Mouse (Mus musculus): ENCODE results near the gene Copa. TPM values are rescaled to one million over a fixed set of nuclear protein-coding genes. Genes with fewer than 3 reads are reported as not detected.

Copa gene
- total RNA-seq, 2 experiments from 2014 or later: 143 to 144 TPM

Other genes starting within 250 kb of the Copa start
- 1 to 10 TPM; 2.0 to 2.2 TPM for gene Cd84, start 242.8 kb upstream of the Copa start, total RNA-seq (2021)
- gene Gm10521, start 186.9 kb upstream of the Copa start, total RNA-seq (2021): under 1 TPM in 1 of 2 experiments, not detected in 1; 0.16 TPM
- not detected for gene Slamf6, start 165.0 kb upstream of the Copa start, total RNA-seq (2021)
- gene Vangl2, start 54.1 kb upstream of the Copa start, total RNA-seq (2021): 10 to 100 TPM; 10.5 to 16.4 TPM
- under 1 TPM; 0.42 to 0.72 TPM for gene Nhlh1, start 25.0 kb upstream of the Copa start, total RNA-seq (2021)
- gene Ncstn, start 266 bp downstream of the Copa start, total RNA-seq (2021): 10 to 100 TPM; 63.3 to 71.6 TPM
- 100 to 1,000 TPM in 1 of 2 experiments, 10 to 100 TPM in 1; 95.6 to 105 TPM for gene Pex19, start 44.2 kb downstream of the Copa start, total RNA-seq (2021)
- gene Dcaf8, start 65.6 kb downstream of the Copa start, total RNA-seq (2021): 100 to 1,000 TPM; 113 to 124 TPM
- 100 to 1,000 TPM; 409 to 413 TPM for gene Pea15a, start 124.3 kb downstream of the Copa start, total RNA-seq (2021)
- gene Casq1, start 137.3 kb downstream of the Copa start, total RNA-seq (2021): 1 to 10 TPM in 1 of 2 experiments, under 1 TPM in 1; 0.67 to 1.0 TPM
- not detected for gene Atp1a4, start 175.9 kb downstream of the Copa start, total RNA-seq (2021)
- gene Igsf8, start 179.1 kb downstream of the Copa start, total RNA-seq (2021): 100 to 1,000 TPM; 253 to 300 TPM
- 100 to 1,000 TPM; 590 to 654 TPM for gene Atp1a2, start 215.5 kb downstream of the Copa start, total RNA-seq (2021)
- gene Kcnj9, start 246.8 kb downstream of the Copa start, total RNA-seq (2021): 100 to 1,000 TPM; 134 to 136 TPM

Data from left cerebral cortex, postnatal 36 days (tissue).